Mouse (Mus musculus) thymus, postnatal 0 days (tissue): ENCODE measurements around the gene 9230112D13Rik. TPM values are rescaled to one million over a fixed set of nuclear protein-coding genes. Genes with fewer than 3 reads are reported as not detected.

Experiments
- DNase-seq: peaks from one replicate; pipeline ENCODE4 v3.0.0-alpha.2; 2015; ENCODE audit warnings: low spot score
- polyA plus RNA-seq: library from polyadenylated mRNA; unstranded; fragments of >200 nt; fragmentation: Nextera tagmentation; extraction: Ambion mirVana; gene quantifications from 2 replicates; pipeline ENCODE4 v1.2.1, GENCODE M21; 2015

Gene 9230112D13Rik
- polyA plus RNA-seq = not detected in 2 replicates

DNA sequence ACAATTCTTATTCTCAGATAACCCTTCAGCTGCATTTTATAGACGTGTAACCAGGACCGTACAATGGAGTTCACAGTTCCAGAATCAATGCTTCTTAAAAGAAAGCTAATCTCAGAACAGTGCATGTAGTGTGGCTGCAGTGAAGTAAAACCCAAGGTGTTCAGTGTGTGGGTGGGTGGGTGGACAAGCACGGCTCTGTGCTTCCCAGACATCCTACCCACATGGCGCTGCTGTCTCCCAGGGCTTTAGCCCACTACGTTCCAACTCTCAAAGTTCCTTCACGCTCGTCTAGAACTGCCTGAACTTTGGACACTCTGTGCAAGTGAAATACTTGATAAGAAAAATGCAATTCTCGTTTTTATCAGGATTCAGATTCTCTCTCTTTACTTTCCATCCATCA, at the start of gene 9230112D13Rik:
9230112D13Rik (minus strand) TSS at position 101 of the 400 bp plus-strand sequence.
- no peak for DNase-seq

DNA sequence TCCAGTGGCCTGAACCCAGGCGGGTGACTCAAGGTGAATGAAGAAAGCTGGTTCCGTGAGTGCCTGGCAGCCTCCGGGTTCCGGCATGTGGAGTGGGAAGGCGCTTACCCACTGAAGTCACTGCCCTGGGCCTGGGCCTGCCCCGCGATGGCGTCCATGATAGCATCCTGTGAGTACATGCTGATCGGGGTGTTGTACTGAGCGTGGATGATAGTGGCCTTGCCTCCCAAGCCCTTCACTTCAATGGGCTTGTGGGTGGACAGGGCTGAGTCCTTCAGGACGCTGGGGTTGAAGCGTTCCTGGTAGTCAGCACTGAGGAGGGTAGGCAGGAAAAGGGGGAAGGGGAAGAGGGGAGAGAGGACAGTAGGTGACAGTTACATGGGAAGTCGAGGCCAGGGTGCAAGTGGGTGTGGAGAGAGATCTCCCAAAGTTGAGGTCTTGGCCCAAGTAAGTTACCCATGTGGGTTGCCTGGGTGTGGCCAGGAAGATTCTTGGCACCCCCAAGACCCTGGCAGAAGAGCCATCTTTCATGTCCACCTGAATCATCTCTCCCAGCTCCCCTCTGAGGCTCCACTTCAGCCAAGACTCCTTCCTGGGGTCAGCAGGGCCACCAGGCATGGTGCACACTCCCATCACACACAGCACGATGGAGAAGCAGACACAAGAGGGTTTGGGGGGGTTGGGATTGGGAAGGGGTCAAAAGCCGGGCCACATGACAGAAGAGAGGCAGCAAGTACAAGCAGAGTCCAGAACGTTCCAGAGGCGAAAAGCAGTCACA, 49.2 kb upstream of the 9230112D13Rik start:
- DNase-seq = no peak

DNA sequence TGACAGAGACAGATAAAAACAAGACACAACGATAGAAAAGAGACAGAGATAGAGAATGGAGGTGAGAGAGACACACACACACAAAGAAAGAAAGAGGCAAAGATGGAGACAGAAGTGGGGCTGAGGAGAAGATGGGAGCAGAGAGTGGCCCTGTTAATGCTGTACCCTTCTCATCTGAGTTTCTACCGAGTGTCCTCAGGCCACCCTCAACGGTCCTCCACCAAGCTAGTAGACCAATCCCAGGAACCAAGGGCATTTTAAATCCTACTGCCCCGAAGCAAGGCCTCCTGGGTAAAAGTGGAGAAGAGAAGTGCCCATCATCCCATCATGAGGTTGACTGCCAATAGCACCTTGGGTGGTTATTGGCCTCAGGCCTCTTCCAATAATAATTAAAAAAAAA, 48.3 kb upstream of the 9230112D13Rik start:
- no peak for DNase-seq

DNA sequence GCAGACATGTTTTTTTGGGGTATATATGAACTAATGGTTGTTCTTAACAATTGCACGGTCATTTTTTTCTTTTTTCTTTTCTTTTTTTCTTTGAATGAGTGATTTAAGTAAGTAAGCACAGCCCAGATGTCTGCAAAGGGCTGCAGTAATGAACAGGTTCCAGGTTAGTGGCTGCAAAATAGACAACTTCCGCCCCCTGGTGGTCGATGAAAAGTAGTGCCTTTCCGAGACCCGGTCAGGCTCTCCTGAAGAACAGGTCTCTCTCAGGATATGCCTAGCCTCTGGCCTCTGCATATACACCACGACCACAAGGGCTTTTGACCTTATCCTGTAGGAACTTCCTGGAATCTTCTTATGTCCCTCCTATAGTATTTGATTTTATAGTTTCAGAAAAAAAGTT, 47.7 kb upstream of the 9230112D13Rik start:
- peak; percentile 77 for DNase-seq

DNA sequence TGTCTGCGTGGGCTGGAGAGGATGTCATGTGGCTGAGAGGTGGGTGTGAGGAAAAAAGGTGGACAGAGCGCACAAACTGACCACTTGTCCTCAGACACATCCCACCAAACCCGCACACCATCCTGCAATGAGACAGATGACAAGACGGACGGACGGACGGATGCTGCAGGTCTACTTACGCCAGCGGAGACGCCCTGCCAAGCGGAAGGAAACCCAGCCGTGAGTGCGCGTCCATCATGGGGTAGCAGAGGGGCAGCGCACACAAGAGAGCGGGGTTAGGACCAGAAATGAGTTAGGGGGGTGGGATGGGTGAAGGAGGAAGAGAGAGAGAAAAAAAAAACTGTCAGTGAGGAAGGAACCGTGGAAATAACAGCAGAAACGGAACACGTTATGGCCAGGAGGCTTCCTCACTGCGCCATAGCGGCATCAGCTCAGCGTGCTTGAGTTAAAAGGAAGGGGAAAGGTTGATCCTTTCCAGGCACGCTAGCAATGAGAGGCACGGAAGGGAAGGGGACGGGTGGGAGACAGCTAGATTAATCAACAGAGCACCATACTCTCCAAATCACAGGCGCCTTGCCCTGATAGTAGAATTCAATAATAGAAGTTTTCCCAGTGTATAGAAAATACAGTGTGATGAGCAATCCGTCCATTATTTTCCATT, 47.1 kb upstream of the 9230112D13Rik start:
- DNase-seq = no peak

DNA sequence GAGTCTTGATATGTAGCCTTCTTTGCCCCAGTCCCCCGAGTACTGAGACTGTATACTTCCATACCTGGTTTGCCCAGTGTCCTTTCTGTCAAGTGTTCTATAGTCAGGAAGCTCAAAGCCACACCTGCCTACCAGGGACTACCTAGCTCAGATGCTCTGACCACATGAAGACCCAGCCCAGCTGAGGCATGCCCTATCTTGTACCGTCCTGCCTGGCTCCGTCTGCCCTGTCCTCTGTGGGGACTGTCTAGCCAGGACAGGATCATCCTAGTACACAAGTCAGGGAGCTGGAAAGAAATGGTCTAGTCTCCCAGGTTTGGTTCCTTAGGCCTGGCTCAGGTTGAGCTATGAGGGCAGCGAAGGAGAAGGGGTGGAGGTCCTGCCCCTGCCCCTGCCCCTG, 46.0 kb upstream of the 9230112D13Rik start:
- DNase-seq = no peak

DNA sequence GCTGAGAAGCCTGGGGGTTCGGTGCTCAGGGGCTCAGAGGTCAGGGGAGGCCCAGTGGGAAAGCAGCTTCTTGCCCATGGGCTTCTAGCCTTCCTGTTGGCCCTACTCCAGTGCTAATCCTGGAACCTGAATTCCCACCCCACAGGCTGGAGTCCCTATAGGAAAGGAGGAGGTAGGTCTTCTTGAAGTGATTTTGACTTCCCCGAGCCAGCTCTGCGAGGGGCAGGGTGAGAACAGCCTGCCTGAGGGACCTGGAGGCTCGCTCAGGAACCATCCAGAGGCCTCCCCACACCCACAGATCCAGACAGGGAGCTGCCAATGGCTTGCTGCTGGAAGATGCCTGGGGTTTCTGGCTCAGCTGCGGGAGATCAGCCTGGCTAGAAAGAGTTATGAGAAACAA, 45.1 kb upstream of the 9230112D13Rik start:
- DNase-seq = no peak

DNA sequence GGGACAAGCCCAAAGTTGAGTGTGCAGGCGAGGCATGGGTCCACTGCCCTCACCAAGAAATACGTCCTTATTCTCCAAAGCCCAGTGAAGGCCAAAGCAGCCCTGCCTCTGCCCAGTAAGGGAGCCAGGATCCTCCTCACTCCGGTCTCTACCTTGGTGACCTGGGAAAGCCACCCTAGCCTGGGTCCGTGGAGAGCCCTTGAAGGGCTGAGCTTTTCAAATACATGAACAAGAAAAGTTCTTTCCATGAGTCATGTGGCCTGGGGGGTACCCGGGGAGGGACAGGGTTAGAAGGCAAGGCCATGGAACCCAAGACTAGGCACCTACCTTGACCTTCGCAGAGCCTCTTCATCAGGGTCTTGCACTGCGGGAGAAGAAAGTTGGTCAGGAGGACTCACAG, 43.9 kb upstream of the 9230112D13Rik start:
- no peak for DNase-seq

DNA sequence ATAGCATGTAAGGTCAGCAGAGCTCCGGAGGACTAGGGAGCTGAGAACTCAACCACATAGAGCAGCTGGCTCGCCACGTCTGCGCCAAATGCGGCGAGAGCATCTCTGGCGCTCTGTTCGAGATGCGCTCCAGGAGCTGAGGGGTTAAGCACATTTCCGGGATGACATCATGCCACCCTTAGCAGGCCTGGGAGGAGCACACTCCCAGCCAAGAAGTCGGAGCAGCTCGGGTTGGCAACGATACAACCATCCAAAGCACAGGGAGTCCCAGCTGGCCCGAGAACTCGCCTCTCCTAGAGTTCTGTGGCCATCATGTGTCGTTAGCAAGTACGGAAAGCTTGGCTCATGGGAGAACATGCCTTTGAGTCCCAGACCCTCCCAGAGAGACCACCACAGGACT, 43.1 kb upstream of the 9230112D13Rik start:
- peak; percentile 21 for DNase-seq

DNA sequence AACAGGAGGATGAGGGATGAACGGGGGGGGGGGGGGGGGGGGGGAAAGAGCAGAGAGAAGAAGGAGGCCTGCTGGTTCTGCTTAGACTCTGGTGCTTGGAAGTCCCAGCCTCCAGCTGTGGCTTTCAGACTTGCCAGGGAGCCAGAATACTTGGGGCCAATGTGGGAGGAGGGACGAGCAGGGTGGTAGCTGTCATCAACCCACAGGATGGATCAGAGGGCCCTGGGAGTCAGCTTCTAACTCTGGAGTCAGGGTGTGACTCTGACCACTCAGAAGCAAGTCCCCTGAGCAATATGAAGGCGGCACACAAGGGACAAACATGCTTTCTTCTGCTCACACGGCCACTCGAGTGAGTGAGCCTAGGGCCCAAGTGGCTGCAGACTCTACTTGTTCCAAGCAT, 42.0 kb upstream of the 9230112D13Rik start:
- no peak for DNase-seq

DNA sequence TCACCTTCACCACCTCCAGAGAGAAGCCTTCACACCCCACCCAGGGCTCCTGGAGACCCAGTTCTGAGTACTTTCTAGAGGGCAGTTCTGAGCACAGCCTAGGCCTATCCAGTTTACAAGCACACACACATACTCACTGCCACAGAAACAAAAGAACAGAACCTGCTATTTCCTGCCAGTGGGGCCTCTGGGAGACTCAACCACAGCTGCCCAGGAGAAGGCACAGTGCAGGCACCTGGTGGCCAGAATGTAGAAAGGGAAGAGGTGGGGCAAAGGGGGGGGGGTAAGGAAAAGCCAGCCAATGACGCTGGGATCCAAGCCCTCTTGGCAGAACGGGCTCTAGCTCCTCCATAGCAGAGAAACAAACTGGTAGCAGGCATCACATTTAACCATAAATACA, 39.8 kb upstream of the 9230112D13Rik start:
- peak; percentile 54 for DNase-seq

DNA sequence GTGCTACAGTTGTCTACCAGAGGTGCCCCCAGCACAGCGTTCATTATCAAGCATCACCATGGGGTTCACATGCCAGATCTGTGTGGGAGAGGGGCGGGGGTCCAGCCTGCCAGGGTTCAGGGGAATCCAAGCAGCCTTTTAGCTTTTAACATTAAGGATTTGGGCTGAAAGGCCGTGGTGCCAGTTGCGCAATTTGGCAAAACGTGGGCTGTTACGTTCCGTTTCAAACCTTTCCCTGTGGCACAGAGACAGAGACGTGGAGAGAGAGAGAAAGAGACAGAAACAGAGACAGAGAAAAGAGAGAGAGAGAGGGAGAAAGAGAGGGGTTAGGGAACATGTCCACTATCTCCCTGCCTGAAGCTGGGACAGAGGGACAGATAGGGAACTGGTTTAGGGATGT, 39.0 kb upstream of the 9230112D13Rik start:
- no peak for DNase-seq

DNA sequence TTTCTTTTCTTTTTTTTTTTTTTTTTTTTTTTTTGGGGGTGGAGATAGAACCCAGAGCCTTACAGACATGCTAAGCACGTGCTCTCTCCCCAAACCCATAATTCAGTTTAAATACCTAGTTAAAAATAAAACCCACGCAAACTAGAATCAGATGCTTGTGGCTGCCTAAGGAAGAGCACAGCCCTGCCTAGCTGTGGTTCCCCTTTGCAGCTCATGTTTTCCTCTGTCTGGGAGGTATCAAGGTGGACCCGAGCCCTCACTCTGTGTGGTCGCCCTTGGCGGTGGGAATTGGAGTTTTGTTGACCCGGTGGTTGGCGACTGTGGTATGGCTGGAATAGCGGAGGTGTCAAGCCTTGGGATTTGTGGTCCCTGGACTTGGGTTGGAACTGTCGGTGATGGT, 36.3 kb upstream of the 9230112D13Rik start:
- no peak for DNase-seq

DNA sequence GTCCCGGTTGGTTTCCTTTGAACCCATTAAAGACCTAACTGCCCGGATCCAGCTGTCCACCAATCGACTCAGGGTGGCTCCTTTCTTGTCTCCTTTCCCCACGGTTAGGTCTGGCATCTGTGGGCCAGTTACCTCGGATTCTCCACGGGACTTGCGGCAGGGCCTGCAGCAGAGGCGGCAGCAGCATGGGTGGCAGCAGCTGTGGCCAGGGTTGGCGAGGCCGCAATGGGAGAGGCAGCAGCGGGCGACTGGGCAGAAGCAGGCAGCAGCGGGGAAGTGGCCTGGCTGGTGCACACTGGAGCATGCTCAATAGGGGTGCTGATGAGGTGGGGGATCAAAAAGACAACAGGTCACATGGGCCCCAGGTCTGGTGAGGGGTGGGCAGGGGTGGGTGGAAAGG, 32.6 kb upstream of the 9230112D13Rik start:
- DNase-seq = no peak

DNA sequence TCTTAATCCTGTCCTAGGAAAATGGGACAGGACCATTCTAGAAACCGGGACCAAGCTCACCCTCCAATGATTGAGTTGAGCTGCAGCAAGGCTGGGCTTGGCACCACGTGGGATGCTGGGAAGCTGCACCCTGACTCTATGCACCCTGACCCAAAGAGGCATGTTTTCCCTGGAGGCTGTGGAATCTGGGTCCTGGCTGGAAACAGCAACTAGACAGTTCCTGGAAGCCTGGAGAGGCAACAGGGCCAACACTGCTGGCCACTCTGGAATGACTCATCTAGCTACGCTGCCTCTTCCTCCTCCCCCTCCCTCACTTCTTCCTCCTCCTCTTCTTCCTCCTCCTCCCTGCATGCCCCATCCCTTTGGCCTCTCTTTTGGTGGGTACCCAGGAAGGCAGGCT, 31.4 kb upstream of the 9230112D13Rik start:
- DNase-seq = no peak

DNA sequence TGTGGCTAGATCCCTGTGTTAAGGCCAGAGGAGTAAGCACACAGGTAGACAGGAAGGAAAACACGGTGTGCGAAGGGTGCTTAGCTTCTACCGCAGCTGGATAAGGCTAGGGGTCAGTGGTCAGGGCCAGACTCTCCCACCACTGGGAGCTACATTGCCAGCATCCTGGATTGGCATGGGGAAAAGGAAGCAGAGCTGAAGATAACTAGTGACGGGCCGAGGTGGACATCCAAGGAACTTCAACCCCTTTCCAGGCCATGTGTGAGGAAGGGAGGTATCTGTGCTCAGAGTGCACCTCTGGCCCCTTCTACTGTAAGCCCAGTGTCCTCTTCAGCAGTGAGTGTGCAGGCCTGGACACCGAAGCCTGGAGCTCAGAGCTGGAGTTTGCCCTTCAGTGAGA, 30.9 kb upstream of the 9230112D13Rik start:
- no peak for DNase-seq

DNA sequence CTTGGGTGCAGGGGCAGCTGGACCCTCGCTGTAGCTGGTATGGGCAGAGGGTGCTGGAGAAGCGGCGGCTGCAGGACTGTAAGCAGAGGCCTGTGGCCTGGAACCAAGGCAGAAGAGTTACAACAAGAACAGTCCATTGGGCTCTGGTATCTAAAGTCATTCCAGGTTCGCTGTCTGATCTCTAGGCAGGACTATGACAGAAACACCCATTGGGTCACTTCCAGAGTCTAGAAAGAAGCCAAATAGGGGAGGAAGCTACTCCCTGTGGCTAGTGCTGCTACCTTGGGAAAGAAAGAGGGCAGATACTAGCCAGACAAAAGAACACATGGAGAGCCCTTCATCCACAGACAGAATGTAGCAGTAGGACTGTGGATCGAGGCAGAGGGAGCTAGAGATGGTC, 29.6 kb upstream of the 9230112D13Rik start:
- DNase-seq = no peak

DNA sequence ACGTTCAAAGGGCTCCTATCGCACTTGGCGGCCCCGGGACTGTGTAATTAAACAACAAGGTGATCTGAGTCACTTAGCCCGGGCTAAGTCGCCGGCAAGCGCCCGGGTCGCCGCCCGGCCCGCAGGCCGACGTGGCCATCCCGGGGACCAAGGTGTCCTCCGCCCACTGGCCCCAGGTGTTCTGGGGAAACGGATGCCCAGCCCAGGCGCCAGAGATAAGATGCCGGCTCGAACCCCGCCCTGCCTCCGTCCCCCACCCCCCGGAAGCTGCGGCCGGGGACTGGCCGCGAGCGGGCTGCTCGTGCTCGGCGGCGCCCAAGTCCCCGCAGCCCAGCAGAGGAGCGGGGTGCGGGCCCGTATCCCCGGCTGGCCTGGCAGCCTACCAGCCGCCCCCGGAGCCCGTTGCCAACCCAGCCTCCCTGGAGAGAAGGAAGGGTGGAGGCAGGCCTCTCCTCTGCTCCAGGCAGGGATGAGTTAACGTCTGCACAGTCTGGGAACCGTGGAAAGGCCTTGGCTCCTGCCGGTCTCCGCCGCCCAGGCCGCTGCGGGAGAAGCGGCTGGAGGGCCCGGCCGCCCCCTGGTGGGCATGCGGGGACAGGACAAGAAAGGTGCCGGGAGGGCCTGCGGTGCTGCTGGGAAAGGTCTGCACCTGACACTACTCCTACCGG, 26.5 kb upstream of the 9230112D13Rik start:
- DNase-seq = peak; percentile 84

DNA sequence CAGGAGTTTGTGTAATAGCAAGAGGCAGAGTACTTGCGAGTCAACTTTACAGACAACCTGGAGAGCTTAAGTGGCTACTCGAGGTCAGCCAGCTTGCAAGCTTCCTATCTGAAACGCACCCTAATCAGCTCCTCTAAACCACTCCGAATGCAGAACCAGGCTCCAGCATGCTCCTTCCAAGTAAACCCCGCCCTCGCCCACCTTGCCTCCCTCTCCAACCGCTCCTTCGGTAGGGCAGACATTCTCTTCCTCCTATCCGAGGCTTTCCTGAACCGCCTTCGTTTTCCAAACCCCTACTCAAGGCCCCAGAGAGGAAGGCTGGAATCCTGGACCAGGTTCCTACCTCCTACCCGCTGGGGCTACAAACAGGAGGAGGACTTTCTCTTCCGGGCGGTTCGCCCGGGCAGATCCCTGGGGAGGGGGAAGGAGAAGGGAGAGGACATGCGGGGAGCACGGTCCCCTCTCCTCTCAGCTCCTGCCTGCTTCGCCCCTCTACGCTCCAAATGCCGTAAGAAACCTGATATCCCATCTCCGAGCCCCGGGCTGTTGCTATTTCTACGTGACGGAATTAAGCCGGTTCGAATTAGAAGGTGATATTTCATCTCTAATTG, 25.9 kb upstream of the 9230112D13Rik start:
- DNase-seq = peak; percentile 17

DNA sequence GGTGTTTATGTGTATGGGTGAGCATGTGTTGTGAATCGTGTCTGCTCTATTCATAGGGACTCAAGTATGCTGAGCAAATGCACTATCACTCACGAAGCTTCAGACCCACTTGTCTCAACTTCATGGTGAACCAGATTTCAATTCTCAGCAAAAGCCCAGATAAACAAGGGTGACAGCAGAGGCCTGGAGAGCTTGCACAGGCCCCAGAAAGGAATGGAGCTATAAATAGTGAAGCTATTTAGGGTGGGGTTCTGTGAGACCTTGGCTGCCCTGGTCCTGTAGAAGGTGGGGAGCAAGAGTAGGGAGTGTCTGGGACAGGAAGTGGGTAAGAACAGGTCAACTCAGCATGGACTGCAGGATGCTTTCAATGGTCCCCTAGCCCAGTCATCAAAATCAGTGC, 21.9 kb upstream of the 9230112D13Rik start:
- DNase-seq = no peak

DNA sequence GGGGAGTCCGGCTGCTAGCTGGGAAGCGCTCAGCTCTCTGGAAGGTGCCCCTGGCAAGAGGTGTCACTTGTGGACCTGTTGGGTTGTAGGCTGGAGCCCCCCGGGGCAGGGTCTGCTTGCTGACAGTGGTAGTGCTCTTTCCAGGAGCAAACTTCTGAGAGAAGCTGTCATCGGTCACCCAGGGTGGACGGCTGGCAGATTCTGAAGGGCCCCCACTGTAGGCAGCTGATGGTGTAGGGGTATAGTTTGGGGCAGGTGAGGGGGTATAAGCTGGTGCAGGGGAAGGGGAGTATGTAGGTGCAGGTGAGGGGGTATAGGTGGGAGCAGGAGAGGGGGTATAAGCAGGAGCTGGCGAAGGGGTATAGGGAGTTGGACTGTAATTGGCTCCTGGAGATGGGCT, 21.4 kb upstream of the 9230112D13Rik start:
- no peak for DNase-seq

DNA sequence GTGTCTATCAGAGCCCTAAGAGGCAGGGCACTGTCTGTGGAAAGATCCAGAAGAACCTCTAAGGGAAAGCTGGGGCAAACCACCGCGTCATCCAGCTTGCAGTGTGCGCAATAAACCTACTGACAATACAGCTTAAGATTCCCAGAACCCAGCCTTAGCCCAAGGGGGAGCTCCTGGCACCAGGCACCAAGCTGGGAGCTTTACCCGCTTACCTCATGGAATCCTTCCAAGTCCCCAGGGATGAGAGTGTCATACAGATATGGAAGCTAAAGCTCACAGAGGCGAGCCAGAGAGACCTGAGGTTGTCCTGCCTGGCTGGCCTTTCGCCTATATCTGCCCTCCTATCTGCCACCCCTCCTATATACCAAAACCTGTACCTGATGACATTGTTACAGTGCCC, 21.0 kb upstream of the 9230112D13Rik start:
- no peak for DNase-seq
